Mouse (Mus musculus) gastrocnemius, adult 18-20 months (tissue): Measurements from ENCODE around the gene Foxg1. TPM values are rescaled to one million over a fixed set of nuclear protein-coding genes. Genes with fewer than 3 reads are reported as not detected.

Source experiments
- DNase-seq: peaks from one replicate; pipeline ENCODE4 v3.0.0; 2021; ENCODE audit warnings: low spot score
- long read RNA-seq, 2 experiments: library from polyadenylated mRNA; stranded (forward); transcript quantifications; one replicate each; pipeline ENCODE4 v2.0.0; 2021
- total RNA-seq, 2 experiments: library from RNA; stranded (reverse); gene quantifications; 2 replicates each; pipeline ENCODE4 v1.2.3; 2021

Gene Foxg1
- not detected for total RNA-seq
- long read RNA-seq, experiment 1: 0 reads
- long read RNA-seq, experiment 2: 0 reads

DNA sequence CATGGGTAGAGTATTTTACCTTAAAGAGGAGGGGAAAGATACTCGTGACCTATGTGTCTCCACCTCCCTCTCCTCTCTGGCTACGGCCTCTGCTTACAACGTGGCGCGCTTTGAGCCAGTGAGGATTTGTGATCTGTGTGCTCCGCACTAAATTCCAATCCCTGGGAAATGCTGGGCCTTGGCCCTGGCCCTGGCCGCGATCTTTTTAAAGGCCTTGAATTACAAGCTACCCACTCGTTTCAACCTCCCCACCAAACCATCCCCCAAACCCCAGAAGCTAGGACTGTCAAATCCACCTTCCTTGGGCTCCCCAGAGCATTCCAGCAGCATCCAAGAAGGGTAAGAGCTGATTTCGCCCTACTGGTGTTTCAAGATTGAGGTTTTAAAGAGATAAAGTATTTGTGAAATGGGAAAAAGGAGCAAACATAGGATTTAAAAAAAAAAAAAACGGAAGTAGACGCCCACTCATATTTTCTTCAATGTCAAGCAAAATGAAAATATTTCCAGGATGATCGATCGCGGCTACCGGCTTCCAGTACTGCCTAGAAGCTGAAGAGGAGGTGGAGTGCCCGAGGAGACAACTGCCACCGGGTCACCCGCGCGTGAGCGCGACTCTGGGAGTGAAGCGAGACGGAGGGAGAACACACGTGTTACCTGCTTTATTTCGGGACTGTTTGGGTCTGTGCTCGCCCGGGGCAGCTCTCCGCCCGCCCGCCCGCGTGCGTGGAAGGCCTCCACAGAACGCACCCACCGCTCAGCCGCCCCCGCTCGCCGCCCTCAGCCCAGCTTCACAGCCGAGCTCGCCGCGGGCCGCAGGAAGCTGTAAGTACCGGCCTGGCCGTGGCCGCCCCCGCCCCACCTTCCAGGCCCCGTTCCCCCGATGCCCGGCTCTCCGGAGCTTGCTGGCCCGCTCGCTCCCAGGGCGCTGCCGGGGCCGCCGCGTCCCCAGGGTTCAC is at the start of gene Foxg1:
TSS of gene Foxg1 (plus strand) at position 96 of the 956 bp plus-strand sequence.
- no peak for DNase-seq

DNA sequence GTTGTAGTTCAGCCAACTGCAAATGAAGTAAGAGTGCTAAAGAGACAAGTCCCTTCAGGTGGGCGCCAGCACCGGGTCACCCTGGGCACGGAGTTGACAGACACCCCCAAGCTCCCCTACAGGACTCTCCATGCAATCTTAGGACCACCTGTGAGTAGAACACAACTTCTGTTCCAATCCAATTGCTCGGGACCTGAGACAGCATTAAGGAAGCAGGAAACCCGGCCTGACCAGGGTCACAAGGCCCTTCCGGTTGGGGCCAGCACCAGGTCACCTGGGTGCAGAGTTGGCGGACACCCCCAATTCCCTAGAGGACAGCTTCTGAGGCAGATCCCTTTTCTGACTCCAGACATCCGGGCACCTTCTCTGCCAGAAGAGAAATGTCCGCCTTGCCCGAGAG is 32.8 kb upstream of the Foxg1 start:
- no peak for DNase-seq

DNA sequence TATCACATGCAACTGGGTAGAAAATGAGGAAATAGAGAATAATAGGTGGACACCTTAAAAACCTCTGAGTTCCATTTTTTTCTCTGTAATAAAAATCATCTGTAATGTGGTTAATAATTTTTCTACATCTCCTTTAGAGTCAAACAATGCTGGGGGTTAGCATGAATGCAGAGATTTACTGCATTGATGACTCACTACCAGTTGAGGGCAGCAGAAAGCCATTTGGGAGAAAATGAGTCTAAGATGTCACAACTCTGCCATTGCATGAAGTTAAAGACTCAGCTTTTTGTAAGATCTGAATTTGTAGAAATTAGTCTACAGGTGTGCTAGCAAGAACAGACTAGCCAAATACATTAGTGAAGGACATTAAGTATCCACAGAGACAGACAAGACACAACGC is 13.5 kb upstream of the Foxg1 start:
- DNase-seq: no peak

DNA sequence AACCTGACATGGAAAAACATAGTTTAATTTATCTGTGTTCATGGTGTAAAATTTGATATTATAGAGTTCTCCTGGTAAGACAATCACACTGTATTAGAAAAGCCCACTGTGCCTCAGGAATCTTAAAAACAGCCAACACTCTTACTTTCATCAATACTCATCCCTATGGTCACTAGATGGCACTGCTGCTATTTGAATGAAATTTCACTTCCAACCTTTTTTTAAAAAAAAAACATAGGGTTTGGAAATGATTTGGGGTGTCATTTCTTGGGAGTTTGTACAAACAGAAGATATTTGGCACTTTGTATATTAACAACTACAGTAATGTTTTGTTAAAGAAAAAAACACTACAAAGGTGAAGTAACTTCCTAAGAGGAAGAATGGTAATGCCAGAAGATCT is 10.3 kb upstream of the Foxg1 start:
- no peak for DNase-seq

DNA sequence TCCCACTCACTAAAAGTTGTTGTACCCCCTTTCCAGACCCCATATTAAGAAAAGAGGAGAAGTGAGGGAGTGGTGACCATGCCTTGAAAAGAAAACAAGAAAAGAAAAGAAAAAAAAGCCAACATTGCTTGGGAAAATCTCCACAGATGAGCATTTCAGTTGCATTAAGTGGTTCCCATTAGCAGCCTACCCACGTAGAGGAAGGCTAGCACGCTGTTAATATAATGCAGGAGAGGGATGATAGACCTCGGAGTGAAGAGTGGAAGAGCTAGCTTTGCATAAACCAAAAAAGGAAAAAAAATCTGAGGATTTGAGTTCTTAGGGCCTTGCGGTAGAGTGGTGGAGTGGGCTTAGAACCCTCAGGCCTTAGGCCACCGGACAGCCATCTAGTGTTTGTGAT is 9.3 kb upstream of the Foxg1 start:
- DNase-seq: no peak

DNA sequence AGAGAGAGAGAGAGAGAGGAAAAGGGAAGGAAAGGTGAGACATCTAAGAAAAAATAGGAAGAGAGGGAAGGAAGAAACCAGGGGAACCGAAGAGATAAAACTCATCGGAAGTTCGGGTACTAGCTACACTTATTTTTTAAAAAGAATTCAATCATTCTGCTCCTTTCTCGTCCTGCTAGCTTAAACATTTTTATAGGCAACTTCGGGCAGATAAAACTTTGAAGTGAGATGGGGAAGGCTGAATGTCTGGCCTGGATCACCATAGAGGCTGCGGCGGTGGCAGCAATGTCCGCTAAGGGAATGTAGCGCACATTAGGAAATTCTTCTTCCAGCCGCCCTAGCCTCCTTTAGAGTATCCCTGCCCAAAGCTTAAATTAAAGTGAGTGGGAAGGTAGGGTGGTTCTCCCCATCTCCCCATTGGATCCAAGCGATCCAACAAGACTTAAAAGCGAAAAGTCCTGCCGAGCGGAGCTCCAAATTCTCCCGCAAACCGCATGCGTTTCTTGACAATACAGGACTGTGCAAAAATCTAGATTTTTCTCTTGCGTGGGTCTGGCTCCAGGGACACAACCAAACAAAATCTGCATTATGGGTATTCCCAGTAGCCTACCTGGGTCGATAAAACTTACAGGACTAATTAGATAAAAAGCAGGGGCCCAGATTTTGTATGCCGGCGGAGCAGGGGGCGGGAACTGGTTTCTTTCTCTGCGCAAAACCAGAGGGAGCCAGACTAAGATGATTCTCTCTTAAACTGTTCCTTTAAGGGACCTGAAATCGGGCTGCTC is 8.4 kb upstream of the Foxg1 start:
- DNase-seq: no peak

DNA sequence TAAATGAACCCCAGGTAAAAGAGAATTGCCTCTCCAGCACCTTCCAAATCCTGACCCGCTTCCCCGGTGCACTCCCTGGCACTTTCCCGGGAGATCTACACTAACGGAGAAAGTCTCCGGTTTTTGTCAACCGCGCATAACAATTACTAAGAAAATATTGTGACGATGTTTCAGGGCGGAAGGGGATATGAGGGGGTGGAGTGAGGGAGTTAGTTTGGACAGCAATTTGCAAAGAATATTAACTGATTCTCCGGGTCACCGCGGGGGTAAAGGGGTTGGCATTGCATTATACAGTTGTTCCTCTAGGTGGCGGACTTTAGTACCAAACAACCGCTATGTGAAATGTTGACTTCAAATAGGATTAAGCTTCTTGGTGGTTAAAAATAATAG is 7.9 kb upstream of the Foxg1 start:
- no peak for DNase-seq

GRCm38 (mm10) chr12:49375427-49376317 is 6.8 kb upstream of the Foxg1 start:
- no peak for DNase-seq

DNA sequence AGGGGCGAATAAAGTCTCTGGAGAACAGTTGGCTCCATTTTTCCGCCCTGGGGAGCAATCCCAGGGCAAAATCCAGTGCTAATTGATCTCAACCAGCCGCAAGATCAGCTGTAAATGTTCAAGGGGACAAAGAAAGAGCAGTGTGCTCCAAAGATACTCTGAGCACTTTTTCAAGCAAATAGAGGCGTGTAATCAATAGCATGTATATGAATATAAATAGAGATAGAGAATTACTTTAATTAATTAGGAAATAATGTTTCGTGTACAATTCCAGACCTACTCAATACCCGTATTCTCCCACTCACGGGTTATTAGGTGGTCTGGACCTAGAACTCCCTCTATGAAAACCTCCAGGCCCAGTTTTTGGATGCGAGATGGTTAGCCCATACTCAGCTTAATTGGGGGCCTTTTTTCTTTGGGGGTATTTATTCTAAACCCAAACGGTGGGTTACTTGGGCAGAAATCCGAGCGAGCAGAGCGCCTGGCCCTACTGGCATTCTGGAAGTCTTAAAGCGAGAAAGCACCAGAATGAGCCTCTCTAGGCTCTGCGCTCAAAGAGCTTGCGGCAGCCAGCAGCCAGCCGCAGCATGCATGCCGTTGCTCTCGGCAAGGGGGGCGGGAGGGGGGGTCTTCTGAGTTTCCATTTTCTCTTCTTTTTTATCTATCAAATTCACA is 6.0 kb upstream of the Foxg1 start:
- DNase-seq: no peak

DNA sequence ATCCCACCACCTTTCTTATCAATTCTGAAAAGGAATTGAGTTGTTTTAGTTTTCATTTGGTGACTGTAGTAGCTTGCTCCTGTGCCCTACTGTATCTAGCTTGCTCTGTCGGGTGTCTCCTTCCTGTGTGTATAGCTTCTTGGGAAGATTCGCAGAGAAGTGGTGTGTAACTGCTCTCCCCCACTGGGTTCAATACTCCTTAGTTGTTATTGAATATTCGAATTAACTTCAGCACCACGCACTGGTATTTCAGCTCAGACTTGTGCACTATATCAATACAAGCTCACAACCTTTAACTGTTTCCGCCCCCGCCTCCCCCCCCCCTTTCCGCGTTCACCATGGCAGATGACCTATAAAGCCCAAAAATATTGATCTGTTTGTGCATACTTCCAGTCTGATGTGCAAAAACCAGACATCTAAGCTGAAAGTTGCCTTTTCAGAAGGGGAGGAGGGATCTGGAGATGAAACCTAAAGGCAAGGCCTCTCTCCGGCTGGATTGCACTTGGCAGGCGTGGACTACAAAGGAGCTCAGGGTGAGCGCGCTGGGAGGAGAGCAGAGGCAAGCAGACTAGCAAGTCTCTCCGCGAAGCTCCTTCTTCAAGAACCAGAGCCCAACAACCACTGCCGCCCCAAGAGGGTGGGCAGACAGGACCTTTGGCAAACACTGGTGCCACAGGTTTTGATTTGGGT is 5.0 kb upstream of the Foxg1 start:
- no peak for DNase-seq

DNA sequence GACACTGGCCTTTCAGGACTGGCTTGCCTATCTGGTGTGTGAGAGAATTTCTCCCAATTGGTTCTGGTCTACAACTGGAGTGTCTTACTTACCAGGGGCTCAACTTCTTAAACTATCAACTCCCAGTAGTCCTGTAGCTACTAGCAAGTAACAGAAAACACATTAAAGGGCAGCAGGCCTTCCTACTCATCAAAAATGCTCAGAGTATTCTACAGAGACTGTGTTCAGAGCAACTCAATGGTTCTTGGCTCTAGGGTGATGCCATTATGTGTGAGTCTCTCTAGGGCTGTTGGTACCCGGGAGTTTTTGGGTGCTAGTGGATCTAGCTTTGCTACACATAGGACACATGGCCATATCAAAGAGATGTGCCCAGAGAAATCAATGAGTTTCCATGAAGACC is 3.5 kb upstream of the Foxg1 start:
- no peak for DNase-seq

GRCm38 (mm10) chr12:49379446-49379845 is 3.0 kb upstream of the Foxg1 start:
- DNase-seq: no peak

- DNase-seq: no peak
Measured at GRCm38 (mm10) chr12:49380442-49380841, 2.0 kb upstream of the Foxg1 start.

- no peak for DNase-seq
Measured at GRCm38 (mm10) chr12:49381031-49381525, 1.4 kb upstream of the Foxg1 start.

- DNase-seq: no peak
Measured at GRCm38 (mm10) chr12:49381721-49382365, 617 bp upstream of the Foxg1 start.

DNA sequence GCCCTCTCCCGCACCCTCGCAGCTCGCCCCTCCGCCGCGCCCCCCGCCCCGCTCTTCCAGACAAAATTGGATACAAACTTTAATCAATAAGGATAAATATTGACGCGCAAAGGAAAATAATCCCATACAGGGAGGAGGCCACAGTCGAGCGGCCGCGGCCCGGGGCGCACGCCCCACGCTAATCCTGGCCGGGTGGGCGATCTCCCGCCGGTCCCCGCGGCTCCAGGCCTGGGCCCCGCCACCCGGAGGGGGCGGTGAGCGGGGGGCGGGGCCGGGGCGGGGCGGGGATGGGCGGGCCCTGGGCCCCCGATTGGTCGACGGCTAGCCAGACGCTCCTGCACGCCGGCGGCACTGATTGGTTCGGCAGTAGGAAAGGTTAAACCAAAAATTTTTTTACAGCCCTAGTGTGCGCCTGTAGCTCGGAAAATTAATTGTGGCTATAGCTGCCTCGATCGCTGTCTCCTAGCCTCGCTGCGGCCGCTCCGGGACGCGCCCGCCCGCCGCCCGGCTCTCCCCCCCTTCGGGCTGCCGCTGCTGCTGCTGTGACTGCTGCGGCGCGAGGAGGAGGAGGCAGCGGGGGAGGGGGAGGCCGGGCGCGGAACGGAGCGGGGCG is 1.2 kb downstream of the Foxg1 start:
- no peak for DNase-seq

- DNase-seq: no peak
Measured at GRCm38 (mm10) chr12:49384295-49384875, 1.9 kb downstream of the Foxg1 start.

DNA sequence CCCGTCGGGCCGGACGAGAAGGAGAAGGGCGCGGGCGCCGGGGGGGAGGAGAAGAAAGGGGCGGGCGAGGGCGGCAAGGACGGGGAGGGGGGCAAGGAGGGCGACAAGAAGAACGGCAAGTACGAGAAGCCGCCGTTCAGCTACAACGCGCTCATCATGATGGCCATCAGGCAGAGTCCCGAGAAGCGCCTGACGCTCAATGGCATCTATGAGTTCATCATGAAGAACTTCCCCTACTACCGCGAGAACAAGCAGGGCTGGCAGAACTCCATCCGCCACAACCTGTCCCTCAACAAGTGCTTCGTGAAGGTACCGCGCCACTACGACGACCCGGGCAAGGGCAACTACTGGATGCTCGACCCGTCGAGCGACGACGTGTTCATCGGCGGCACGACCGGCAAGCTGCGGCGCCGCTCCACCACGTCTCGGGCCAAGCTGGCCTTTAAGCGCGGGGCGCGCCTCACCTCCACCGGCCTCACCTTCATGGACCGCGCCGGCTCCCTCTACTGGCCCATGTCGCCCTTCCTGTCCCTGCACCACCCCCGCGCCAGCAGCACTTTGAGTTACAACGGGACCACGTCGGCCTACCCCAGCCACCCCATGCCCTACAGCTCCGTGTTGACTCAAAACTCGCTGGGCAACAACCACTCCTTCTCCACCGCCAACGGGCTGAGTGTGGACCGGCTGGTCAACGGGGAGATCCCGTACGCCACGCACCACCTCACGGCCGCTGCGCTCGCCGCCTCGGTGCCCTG is 2.6 kb downstream of the Foxg1 start, which contains the start of gene Gm43517:
TSS of gene Gm43517 (plus strand) at position 299 of the 755 bp plus-strand sequence.
- DNase-seq: no peak
